Mouse (Mus musculus) liver, adult (tissue): ENCODE results near the gene Spg11.
A peak's percentile ranks its signal among the peaks of the same experiment; 100 is the strongest.

Experiments used
- GATA4 ChIP-seq: IDR thresholded peaks from 2 replicates; pipeline ENCODE4 v1.6.1; 2014; ENCODE audit warnings: mild to moderate bottlenecking, low read length; ENCODE audit not compliant: insufficient replicate concordance

Gene Spg11

GRCm38 (mm10) chr2:122117961-122118958 lies at the start of gene Spg11:
Gene Spg11, minus strand, starts transcription at chr2:122118386.
- peak; percentile 67; the same call in 1 of the 2 replicates for TF ChIP-seq GATA4

- TF ChIP-seq GATA4 = no peak
These were observed 46.1 kb upstream of the Spg11 start for GRCm38 (mm10) chr2:122164293-122164692.

- no peak for TF ChIP-seq GATA4
These were observed 45.4 kb upstream of the Spg11 start for GRCm38 (mm10) chr2:122163430-122164195.

GRCm38 (mm10) chr2:122162529-122162928 lies 44.3 kb upstream of the Spg11 start:
- TF ChIP-seq GATA4 = no peak

- no peak for TF ChIP-seq GATA4
These were observed 43.4 kb upstream of the Spg11 start for GRCm38 (mm10) chr2:122161542-122161941.

GRCm38 (mm10) chr2:122160680-122161079 lies 42.5 kb upstream of the Spg11 start, which contains the start of gene Trim69:
Gene Trim69, plus strand, starts transcription at chr2:122160700.
- TF ChIP-seq GATA4 = no peak

- TF ChIP-seq GATA4 = no peak
These were observed 41.5 kb upstream of the Spg11 start for GRCm38 (mm10) chr2:122159667-122160066.

GRCm38 (mm10) chr2:122158362-122158802 lies 40.2 kb upstream of the Spg11 start:
- no peak; the same call in 1 of the 2 replicates for TF ChIP-seq GATA4

GRCm38 (mm10) chr2:122157561-122157960 lies 39.4 kb upstream of the Spg11 start:
- no peak for TF ChIP-seq GATA4

GRCm38 (mm10) chr2:122156051-122156700 lies 38.0 kb upstream of the Spg11 start:
- no peak for TF ChIP-seq GATA4

GRCm38 (mm10) chr2:122155292-122155691 lies 37.1 kb upstream of the Spg11 start:
- no peak for TF ChIP-seq GATA4

GRCm38 (mm10) chr2:122154479-122154878 lies 36.3 kb upstream of the Spg11 start:
- no peak for TF ChIP-seq GATA4

GRCm38 (mm10) chr2:122153681-122154365 lies 35.6 kb upstream of the Spg11 start:
- TF ChIP-seq GATA4 = no peak

- TF ChIP-seq GATA4 = no peak
These were observed 34.7 kb upstream of the Spg11 start for GRCm38 (mm10) chr2:122152850-122153249.

GRCm38 (mm10) chr2:122151221-122151620 lies 33.0 kb upstream of the Spg11 start:
- TF ChIP-seq GATA4 = no peak

- TF ChIP-seq GATA4 = no peak
These were observed 31.5 kb upstream of the Spg11 start for GRCm38 (mm10) chr2:122149716-122150115.
